Mouse (Mus musculus): Measurements from ENCODE around the gene Uhrf1bp1.

DNA sequence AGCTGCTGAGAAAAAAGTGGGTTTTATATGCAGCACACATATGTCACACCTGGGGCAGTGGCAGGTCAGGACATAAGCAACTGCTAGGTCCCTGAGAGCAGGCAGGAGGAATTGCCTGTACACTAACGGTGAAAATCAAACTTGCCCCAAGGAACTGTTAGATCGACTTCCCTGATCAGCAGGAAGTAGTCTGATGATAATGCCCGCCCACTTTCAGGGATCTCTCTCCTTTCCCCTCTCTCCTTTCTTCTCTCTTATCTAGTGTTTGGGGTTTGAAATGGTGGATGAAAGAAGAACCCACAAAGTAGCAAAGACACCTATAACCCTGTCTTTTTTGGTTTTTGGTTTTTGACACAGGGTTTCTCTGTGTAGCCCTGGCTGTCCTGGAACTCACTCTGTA lies 30.7 kb upstream of the Uhrf1bp1 start:
- TF ChIP-seq CTCF (IDR thresholded peaks at IDR 0.05; ENCODE audit: extremely low read depth, insufficient read depth, low read length): no peak
- no peak for TF ChIP-seq POLR2A (IDR thresholded peaks at IDR 0.05; ENCODE audit: extremely low read depth, insufficient read depth, low read length)

Measured in cortical plate, adult 2 months (tissue).